Mouse (Mus musculus) erythroblast, adult 5-6 weeks (primary cell): ENCODE measurements around the gene Zbtb46. TPM values are rescaled to one million over a fixed set of nuclear protein-coding genes. Genes with fewer than 3 reads are reported as not detected.

Experiments
- ATAC-seq: replicated peaks from 2 replicates; pipeline ENCODE4 v1.8.0; 2016; ENCODE audit warnings: moderate number of reproducible peaks, mild to moderate bottlenecking, moderate TSS enrichment, inconsistent platforms; ENCODE audit not compliant: poor library complexity, low FRiP score, severe bottlenecking
- total RNA-seq, 2 experiments: library from RNA; stranded (forward) in 1 of 2; stranded (reverse) in 1 of 2; fragments of 150-400 nt in 1 of 2; fragments of 200-764, 138-1000 nt in 1 of 2; gene quantifications; 2 replicates each; pipeline versions ENCODE4 v1.2.3 to v1.2.4; 2015 to 2017; ENCODE audit warnings: low replicate concordance in 2 of 2

Gene Zbtb46
- total RNA-seq, 2 experiments from 2014 or later, result 2.9 to 6.2 TPM

GRCm38 (mm10) chr2:181413141-181413540 is 46.1 kb downstream of the Zbtb46 start:
- ATAC-seq, result no peak

- peak; percentile 52; the same call in 1 of the 2 replicates for ATAC-seq
These were observed 48.3 kb downstream of the Zbtb46 start for GRCm38 (mm10) chr2:181410760-181411473.

GRCm38 (mm10) chr2:181409643-181410042 is 49.6 kb downstream of the Zbtb46 start:
- no peak for ATAC-seq

- ATAC-seq, result no peak
These were observed 55.5 kb downstream of the Zbtb46 start for GRCm38 (mm10) chr2:181403722-181404121.

GRCm38 (mm10) chr2:181401497-181401896 is 57.7 kb downstream of the Zbtb46 start:
- no peak for ATAC-seq

- no peak for ATAC-seq
These were observed 61.9 kb downstream of the Zbtb46 start for GRCm38 (mm10) chr2:181397207-181397761.

GRCm38 (mm10) chr2:181394086-181394485 is 65.1 kb downstream of the Zbtb46 start:
- ATAC-seq, result no peak

GRCm38 (mm10) chr2:181392600-181393213 is 66.5 kb downstream of the Zbtb46 start:
- peak; percentile 80 for ATAC-seq

GRCm38 (mm10) chr2:181391541-181391940 is 67.7 kb downstream of the Zbtb46 start:
- no peak for ATAC-seq

GRCm38 (mm10) chr2:181391022-181391421 is 68.2 kb downstream of the Zbtb46 start:
- ATAC-seq, result no peak

- no peak for ATAC-seq
These were observed 68.9 kb downstream of the Zbtb46 start for GRCm38 (mm10) chr2:181390136-181390870.

GRCm38 (mm10) chr2:181386663-181387210 is 72.5 kb downstream of the Zbtb46 start:
- ATAC-seq, result no peak

- no peak for ATAC-seq
These were observed 73.3 kb downstream of the Zbtb46 start for GRCm38 (mm10) chr2:181385885-181386284.

GRCm38 (mm10) chr2:181384919-181385391 is 74.3 kb downstream of the Zbtb46 start:
- no peak for ATAC-seq

- ATAC-seq, result no peak
These were observed 74.8 kb downstream of the Zbtb46 start for GRCm38 (mm10) chr2:181384463-181384862.

GRCm38 (mm10) chr2:181381631-181382306 is 77.5 kb downstream of the Zbtb46 start:
- no peak for ATAC-seq

GRCm38 (mm10) chr2:181381107-181381506 is 78.1 kb downstream of the Zbtb46 start:
- no peak for ATAC-seq

- no peak for ATAC-seq
These were observed 79.0 kb downstream of the Zbtb46 start for GRCm38 (mm10) chr2:181380251-181380650.

- no peak for ATAC-seq
These were observed 79.4 kb downstream of the Zbtb46 start, which contains the start of gene Lime1 for GRCm38 (mm10) chr2:181379778-181380177. Gene Lime1, plus strand, starts transcription at chr2:181380078.
